Mouse (Mus musculus) liver, embryonic 12.5 days (tissue): ENCODE results near the gene Mtmr3. TPM values are rescaled to one million over a fixed set of nuclear protein-coding genes. Genes with fewer than 3 reads are reported as not detected.

Experiments used
- ATAC-seq: fragments of 200-750 bp; cut with Nextera tagmentation; 2 replicates; pipeline ENCODE4 v1.8.0; 2017; ENCODE audit warnings: moderate number of reproducible peaks, mild to moderate bottlenecking, moderate library complexity
- H3K27ac ChIP-seq: fragments of 300-500 bp; sonication (generic); 2 replicates; pipeline ENCODE4 v1.5.1; 2016; ENCODE audit warnings: mild to moderate bottlenecking
- H3K27me3 ChIP-seq: fragments of 300-500 bp; sonication (generic); replicated peaks from 2 replicates; pipeline ENCODE4 v1.6.1; 2016; ENCODE audit warnings: mild to moderate bottlenecking, moderate library complexity
- H3K36me3 ChIP-seq: fragments of 300-500 bp; sonication (generic); 2 replicates; pipeline ENCODE4 v1.6.1; 2016; ENCODE audit warnings: mild to moderate bottlenecking, moderate library complexity
- H3K4me1 ChIP-seq: fragments of 300-500 bp; sonication (generic); 2 replicates; pipeline ENCODE4 v1.6.1; 2016
- H3K4me2 ChIP-seq: fragments of 300-500 bp; sonication (generic); 2 replicates; pipeline ENCODE4 v1.6.1; 2016; ENCODE audit warnings: mild to moderate bottlenecking, moderate library complexity
- H3K4me3 ChIP-seq: fragments of 300-500 bp; sonication (generic); 2 replicates; pipeline ENCODE4 v1.5.1; 2016; ENCODE audit warnings: mild to moderate bottlenecking, moderate library complexity
- H3K9ac ChIP-seq: fragments of 300-500 bp; sonication (generic); 2 replicates; pipeline ENCODE4 v1.6.1; 2016; ENCODE audit warnings: mild to moderate bottlenecking, moderate library complexity
- H3K9me3 ChIP-seq: fragments of 300-500 bp; sonication (generic); replicated peaks from 2 replicates; pipeline ENCODE4 v1.6.1; 2016; ENCODE audit warnings: mild to moderate bottlenecking, moderate library complexity
- WGBS: fragments of 180-500 bp; shearing (Covaris S2); methylation state at CpG from one replicate; pipeline ENCODE4 v1.1.7; 2016; ENCODE audit not compliant: insufficient replicate concordance; 5-methylcytosine and 5-hydroxymethylcytosine counted together
- polyA plus RNA-seq: library from polyadenylated mRNA; unstranded; fragments of >200 nt; fragmentation: Nextera tagmentation; extraction: Ambion mirVana; gene quantifications from 2 replicates; pipeline ENCODE4 v1.2.1, GENCODE M21; 2016

The Mtmr3 gene
- polyA plus RNA-seq, 1 experiment from 2014 or later: 38.8 TPM

DNA sequence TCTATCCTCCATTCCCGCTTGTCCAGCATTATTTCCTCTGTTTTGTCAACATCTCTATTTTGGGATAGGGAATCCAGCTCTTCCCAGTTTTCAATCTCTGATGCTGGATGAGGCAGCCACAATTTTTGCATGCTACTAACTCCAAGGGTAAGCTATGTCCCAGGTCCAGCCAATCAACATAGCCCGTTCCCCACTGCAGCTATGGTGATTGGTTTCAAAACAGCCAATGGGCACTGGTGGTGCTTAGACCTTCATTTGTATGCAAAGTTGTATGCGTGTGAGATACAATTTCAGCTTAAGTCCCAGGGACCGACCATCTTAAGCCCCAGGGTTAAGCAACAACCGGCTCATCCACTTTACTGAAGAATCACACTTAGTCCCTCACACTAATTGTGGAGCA, 28.3 kb upstream of the Mtmr3 start:
- 61% methylated on average over 5 of the region's 5 CpGs for WGBS
- H3K27me3 ChIP-seq: peaks cover 17% of the 10 kb centered on the region; the same call in 1 of the 2 replicates
- ATAC-seq: no peak
- H3K9ac ChIP-seq: no peak overlapping the region
- no peaks in the 10 kb centered on the region for H3K36me3 ChIP-seq
- no peak overlapping the region for H3K4me2 ChIP-seq
- H3K9me3 ChIP-seq: no peaks in the 10 kb centered on the region
- no peak overlapping the region for H3K4me3 ChIP-seq
- H3K27ac ChIP-seq: no peak overlapping the region
- H3K4me1 ChIP-seq: 0 out of 2 replicates have a peak, but pooled peaks cover 4% of the 10 kb centered on the region

DNA sequence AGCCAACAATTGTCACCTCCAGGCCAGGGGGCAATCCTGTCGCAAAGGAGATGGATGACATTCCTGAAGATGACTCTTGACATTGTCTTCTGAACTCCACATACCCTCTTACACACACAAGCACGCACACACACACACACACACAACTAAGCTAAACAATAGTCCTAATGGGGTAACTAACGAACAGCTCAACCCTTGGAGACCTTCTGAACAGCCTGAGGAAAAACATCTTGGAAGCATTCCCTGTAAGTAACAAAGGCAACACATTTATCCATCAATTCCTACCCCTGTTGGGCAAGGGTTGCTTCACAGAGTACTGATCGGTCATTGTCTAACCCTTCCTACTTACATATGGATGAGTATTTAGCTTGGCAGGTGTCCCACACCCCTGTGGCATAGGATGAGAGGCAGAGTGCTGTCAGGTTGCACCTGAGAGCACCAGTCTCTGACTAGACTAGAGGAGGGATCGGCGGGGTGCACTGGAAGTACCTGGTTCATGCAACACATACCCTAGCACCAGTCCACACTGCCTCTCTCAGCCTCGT, 27.9 kb upstream of the Mtmr3 start:
- 67% methylated on average over 7 of the region's 7 CpGs for WGBS
- Histone ChIP-seq H3K4me2 (no peak overlapping the region), H3K9ac (no peak overlapping the region), H3K4me1 (0 out of 2 replicates have a peak, but pooled peaks cover 4% of the 10 kb centered on the region), H3K27ac (no peak overlapping the region), H3K27me3 (peaks cover 17% of the 10 kb centered on the region; the same call in 1 of the 2 replicates), H3K36me3 (no peaks in the 10 kb centered on the region), H3K9me3 (no peaks in the 10 kb centered on the region), H3K4me3 (no peak overlapping the region)
- ATAC-seq: no peak

DNA sequence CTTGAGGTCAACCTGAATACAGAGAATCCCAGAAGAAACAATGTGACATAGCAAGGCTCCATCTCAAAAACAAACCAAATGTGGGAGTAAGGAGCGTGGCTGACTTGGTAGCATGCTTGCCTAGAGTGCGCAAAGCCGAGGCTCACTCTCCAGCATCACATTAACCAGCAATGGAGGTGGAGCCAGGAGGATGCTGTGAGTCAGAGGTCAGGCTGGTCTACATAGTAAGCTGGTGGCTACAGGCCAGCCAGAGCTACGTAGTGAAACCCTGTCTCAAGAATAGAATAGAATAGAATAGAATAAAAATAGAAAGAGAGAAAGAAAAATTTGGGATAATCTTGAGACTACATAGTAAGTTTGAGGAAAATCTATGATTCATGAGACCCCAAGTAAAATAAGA, 27.2 kb upstream of the Mtmr3 start:
- 82% methylated on average over 4 of the region's 4 CpGs for WGBS
- Histone ChIP-seq H3K4me1 (0 out of 2 replicates have a peak, but pooled peaks cover 4% of the 10 kb centered on the region), H3K27me3 (peaks cover 17% of the 10 kb centered on the region; the same call in 1 of the 2 replicates), H3K27ac (no peak overlapping the region), H3K4me2 (no peak overlapping the region), H3K9ac (no peak overlapping the region), H3K9me3 (no peaks in the 10 kb centered on the region), H3K36me3 (no peaks in the 10 kb centered on the region), H3K4me3 (no peak overlapping the region)
- ATAC-seq: no peak

DNA sequence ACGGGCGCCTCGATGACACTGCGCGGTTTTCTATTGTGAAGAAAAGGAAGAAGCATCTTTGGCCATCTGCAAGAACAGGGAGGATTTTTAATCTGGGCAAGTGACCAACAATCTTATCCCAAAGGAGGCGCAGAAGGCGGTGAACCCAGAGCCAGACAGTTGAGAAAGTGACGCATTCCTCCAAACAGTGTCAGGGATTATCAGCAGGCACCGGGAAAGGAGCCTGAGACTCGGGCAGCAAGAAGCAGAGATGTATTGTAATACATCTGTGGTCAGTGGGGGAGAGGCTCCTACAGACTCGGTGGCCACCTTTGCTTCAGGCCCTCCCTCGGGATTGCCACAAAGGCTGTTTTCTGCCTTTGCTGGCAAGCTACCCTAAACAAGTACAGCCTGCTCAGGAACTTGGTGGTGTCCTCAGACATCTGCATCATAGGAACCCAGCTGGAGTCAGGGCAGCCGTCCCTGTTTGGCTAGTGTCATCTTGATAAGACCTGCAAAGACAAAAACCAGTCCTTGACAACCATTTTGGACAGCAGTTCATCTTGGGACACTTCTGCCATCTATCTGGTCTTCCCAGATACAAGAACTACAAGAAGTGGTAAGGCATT, 25.9 kb upstream of the Mtmr3 start:
- H3K4me2 ChIP-seq: no peak overlapping the region
- H3K27me3 ChIP-seq: peaks cover 17% of the 10 kb centered on the region; the same call in 1 of the 2 replicates
- H3K4me3 ChIP-seq: no peak overlapping the region
- ATAC-seq: no peak
- WGBS: 53% methylated on average over 13 of the region's 13 CpGs
- no peaks in the 10 kb centered on the region for H3K9me3 ChIP-seq
- H3K36me3 ChIP-seq: no peaks in the 10 kb centered on the region
- no peak overlapping the region for H3K9ac ChIP-seq
- no peak overlapping the region for H3K27ac ChIP-seq
- 0 out of 2 replicates have a peak, but pooled peaks cover 4% of the 10 kb centered on the region for H3K4me1 ChIP-seq

DNA sequence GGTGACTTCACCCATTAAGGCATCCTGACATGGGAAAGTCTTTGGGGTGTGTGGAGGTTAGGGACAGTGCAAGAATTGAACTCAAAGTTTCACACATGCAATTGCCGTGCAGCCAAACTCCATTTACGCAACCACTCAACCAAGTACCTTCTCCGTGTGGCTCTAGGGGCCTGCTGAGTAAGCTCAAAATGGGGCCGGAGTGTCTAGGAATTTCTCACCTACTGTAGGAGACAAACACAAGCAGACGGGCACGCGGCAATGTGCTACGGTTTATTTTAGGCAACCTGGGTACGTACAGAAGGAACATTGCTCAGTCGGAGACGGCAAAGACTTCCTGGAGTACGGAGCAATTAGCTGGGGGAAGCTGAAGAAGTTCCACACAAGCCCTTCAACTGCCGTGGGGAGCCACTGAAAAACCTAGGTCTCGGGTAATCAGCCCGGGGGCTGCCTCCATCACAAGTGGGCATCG, 25.4 kb upstream of the Mtmr3 start, which contains the start of gene Gm11032:
TSS of gene Gm11032 (plus strand) at position 51 of the 469 bp plus-strand sequence.
- H3K27ac ChIP-seq: no peak within 1 kb of the TSS
- H3K9ac ChIP-seq: no peak within 1 kb of the TSS
- H3K4me3 ChIP-seq: no peak within 1 kb of the TSS
- ATAC-seq: no peak
- H3K4me1 ChIP-seq: 0 out of 2 replicates have a peak, but pooled peaks cover 4% of the 10 kb centered on the region
- H3K9me3 ChIP-seq: no peaks in the 10 kb centered on the region
- H3K4me2 ChIP-seq: no peak within 1 kb of the TSS
- peaks cover 17% of the 10 kb centered on the region; the same call in 1 of the 2 replicates for H3K27me3 ChIP-seq
- H3K36me3 ChIP-seq: no peaks in the 10 kb centered on the region
- WGBS: 69% methylated on average over 16 of the region's 16 CpGs

DNA sequence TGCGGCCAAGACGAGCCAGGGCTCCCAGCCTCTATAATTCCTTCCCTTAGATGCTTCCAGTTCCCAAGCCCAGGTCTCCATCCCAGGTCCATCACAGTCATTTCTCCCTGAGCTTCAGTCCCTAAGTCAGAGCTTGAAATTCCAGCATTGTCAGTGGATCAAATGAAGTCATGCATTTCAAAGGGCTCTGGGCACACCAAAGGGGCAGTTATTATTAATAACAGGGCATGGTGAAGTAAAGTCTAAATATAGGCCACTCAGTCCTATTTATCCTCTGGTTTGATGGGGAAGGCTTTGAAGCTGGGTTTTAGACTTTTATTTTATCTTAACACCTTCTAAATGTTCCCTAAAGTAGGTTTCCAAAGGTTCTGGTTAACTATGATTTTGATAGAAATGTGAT, 17.2 kb upstream of the Mtmr3 start:
- Histone ChIP-seq H3K27ac (no peak overlapping the region), H3K4me2 (no peak overlapping the region), H3K36me3 (no peaks in the 10 kb centered on the region), H3K9me3 (no peaks in the 10 kb centered on the region), H3K9ac (no peak overlapping the region), H3K27me3 (peaks cover 19% of the 10 kb centered on the region), H3K4me3 (no peak overlapping the region), H3K4me1 (no peaks in the 10 kb centered on the region)
- ATAC-seq: no peak
- WGBS: 71% methylated on average over 2 of the region's 2 CpGs

DNA sequence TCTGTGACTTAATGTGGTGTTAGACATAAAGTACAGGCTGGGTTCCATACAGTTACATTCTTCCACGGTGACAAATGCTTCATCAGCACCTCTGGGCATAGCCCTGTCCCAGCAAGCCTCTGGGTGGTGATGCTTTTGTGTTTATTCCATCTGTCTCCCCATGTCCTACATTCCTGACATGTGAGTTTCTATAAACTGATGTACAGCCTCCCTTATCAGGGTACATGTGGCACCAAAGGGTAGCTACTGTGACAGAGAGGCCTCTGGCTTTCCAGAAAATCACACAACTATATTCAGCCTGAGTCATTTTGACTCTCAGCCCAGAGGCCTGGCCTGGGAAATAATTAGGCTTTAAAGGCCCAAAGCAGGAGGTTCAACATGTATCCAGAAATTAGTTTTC, 11.9 kb upstream of the Mtmr3 start:
- Histone ChIP-seq H3K4me3 (no peak overlapping the region), H3K9me3 (no peaks in the 10 kb centered on the region), H3K4me1 (peaks cover 17% of the 10 kb centered on the region), H3K27ac (no peak overlapping the region), H3K27me3 (peaks cover 13% of the 10 kb centered on the region), H3K36me3 (no peaks in the 10 kb centered on the region), H3K9ac (no peak overlapping the region), H3K4me2 (no peak overlapping the region)
- WGBS: 75% methylated on average over 1 of the region's 1 CpGs
- no peak for ATAC-seq

DNA sequence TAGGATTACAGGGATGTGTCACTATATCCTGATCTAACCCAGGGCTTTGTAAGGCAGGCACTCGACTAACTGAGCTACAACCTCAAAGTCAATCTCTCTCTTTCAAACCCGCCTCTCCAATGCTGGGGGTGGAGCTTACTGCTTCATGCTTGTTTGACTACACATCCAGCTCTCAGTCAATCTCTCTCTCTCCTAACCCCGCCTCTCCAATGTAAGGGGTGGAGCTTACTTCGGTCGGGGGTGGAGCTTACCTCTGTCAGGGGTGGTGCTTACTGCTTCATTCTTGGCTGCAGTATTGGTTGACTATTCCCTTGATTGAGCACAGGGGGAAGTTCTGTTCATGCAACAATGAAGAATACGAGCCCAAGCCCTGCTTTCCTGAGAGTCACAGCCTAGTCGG, 10.8 kb upstream of the Mtmr3 start:
- ATAC-seq: peak; percentile 65; the same call in 1 of the 2 replicates
- Histone ChIP-seq H3K27me3 (peaks cover 9% of the 10 kb centered on the region), H3K9ac (no peak overlapping the region), H3K36me3 (no peaks in the 10 kb centered on the region), H3K27ac (no peak overlapping the region), H3K9me3 (no peaks in the 10 kb centered on the region), H3K4me3 (no peak overlapping the region), H3K4me1 (peaks cover 17% of the 10 kb centered on the region), H3K4me2 (no peak overlapping the region)
- 41% methylated on average over 7 of the region's 7 CpGs for WGBS

DNA sequence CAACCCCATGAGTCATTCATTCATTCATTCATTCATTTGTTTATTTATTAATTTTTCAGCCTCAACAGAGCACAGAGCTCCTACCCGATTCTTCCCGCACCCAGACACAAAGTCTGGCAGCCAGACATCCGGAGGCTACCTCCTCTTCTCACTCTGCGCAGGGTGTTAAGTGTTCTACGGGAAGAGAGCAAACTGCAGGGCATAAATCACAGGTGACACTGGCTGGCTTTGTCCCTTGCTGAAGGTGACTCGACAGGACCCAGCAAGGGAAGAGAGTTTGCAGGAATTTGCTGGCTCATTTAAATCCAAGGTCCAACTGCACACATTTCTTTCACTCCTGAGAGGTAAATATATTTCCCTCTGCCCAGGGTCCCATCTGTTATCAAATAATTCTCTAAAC, 9.8 kb upstream of the Mtmr3 start:
- Histone ChIP-seq H3K9me3 (no peaks in the 10 kb centered on the region), H3K4me2 (no peak overlapping the region), H3K9ac (no peak overlapping the region), H3K27me3 (peaks cover 9% of the 10 kb centered on the region), H3K4me1 (peaks cover 17% of the 10 kb centered on the region), H3K36me3 (no peaks in the 10 kb centered on the region), H3K4me3 (no peak overlapping the region), H3K27ac (no peak overlapping the region)
- 42% methylated on average over 6 of the region's 6 CpGs for WGBS
- no peak for ATAC-seq

DNA sequence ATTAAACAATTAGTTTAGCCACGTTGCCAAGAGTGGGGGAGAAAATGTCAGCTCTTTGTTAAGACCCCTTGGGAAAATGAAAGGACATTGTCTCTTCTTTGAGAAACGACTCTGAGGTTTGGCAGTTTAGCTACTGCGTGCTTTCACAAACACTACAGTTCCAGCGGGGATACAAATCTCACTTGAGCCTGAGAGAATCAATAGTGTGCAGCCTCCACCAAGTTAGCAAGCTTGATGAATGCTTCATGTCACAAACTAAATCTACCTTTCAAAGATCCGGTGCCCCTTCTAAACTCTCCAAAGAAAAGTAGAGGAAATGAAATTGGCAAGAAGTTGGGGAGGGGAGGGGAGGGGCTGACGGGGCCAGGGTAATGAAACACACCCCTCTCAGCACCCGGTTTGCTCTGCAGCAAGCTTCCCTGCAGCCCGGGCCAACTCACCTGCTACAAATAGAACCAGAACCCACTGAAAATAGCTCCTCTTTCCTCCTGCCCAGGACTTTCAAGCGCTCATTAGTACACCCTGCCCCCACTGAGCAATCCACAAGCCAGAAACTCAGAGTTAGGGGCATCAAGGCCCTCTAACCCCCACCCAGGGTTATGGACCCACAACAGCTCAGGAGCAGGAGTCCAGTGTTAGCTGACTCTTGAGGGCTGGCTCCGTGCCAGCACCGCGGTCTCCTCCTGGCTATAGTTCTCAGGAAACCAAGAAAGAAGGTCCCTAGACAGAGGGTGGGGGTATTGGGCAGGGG, 8.2 kb upstream of the Mtmr3 start:
- 47% methylated on average over 12 of the region's 12 CpGs for WGBS
- no peak overlapping the region for H3K4me2 ChIP-seq
- no peak for ATAC-seq

DNA sequence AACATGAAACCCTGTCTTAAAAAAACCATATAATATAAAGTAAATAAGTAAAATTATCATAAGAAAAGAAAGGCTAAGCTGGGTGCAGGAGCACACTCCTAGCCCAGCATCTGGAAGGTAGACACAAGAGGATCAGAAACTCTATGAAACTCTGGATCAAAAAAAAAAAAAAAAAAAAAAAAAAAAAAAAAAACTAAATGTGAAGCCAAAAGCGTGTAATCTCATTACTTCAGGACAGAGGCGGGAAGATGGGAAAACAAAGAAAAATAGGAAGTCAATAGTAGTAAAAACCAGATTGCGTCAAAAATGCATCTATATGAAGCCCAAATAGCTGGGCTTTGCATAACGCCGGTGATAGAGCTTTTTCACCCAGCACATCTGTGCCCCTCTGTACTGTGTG, 7.2 kb upstream of the Mtmr3 start:
- WGBS: 76% methylated on average over 5 of the region's 5 CpGs

More for the DNA sequence above, 8.2 kb upstream of the Mtmr3 start:
- H3K9me3 ChIP-seq: no peaks in the 10 kb centered on the region
- H3K4me3 ChIP-seq: no peak overlapping the region
- no peaks in the 10 kb centered on the region for H3K36me3 ChIP-seq
- peaks cover 9% of the 10 kb centered on the region for H3K27me3 ChIP-seq
- H3K27ac ChIP-seq: no peak overlapping the region
- H3K9ac ChIP-seq: no peak overlapping the region
- H3K4me1 ChIP-seq: peaks cover 17% of the 10 kb centered on the region

DNA sequence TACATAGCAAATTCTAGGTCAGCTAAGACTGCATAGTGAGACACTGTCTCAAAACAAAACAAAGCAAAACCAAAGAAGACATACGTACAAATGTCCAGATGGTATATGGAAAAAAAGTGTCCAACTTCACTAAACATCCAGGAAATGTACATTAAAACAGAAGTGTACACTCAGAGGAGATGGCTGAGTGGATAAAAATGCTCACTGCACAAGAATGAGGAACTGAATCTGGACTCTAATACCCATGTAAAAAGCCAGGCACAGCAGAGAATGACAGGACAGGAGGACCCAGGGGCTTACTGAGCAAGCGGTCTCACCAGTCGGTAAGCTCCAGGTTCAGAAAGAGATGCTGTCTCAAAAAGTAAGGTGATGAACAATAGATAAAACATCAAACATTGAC, 5.3 kb upstream of the Mtmr3 start:
- Histone ChIP-seq H3K4me1 (peaks cover 29% of the 10 kb centered on the region), H3K36me3 (no peaks in the 10 kb centered on the region), H3K4me2 (no peak overlapping the region), H3K9me3 (no peaks in the 10 kb centered on the region), H3K27ac (no peak overlapping the region), H3K27me3 (peaks cover 9% of the 10 kb centered on the region), H3K9ac (no peak overlapping the region), H3K4me3 (no peak overlapping the region)
- WGBS: 61% methylated on average over 3 of the region's 3 CpGs
- ATAC-seq: no peak

More for the DNA sequence above, 7.2 kb upstream of the Mtmr3 start:
- Histone ChIP-seq H3K4me3 (no peak overlapping the region), H3K9me3 (no peaks in the 10 kb centered on the region), H3K27me3 (peaks cover 9% of the 10 kb centered on the region), H3K4me1 (peaks cover 17% of the 10 kb centered on the region), H3K36me3 (no peaks in the 10 kb centered on the region), H3K4me2 (no peak overlapping the region), H3K27ac (no peak overlapping the region), H3K9ac (no peak overlapping the region)
- ATAC-seq: no peak
